Mouse (Mus musculus) leukemia stem cell, adult 10-12 weeks (primary cell): ENCODE results near the gene Heatr5b. TPM values are rescaled to one million over a fixed set of nuclear protein-coding genes. Genes with fewer than 3 reads are reported as not detected.

ENCODE experiments used
- polyA plus RNA-seq: library from polyadenylated mRNA; stranded (reverse); fragments of >175 nt; gene quantifications from 2 replicates; pipeline ENCODE4 v1.2.3, GENCODE M21; 2012; ENCODE audit warnings: low replicate concordance

The Heatr5b gene
- polyA plus RNA-seq, result 0.98 and 4.7 TPM in 2 replicates

DNA sequence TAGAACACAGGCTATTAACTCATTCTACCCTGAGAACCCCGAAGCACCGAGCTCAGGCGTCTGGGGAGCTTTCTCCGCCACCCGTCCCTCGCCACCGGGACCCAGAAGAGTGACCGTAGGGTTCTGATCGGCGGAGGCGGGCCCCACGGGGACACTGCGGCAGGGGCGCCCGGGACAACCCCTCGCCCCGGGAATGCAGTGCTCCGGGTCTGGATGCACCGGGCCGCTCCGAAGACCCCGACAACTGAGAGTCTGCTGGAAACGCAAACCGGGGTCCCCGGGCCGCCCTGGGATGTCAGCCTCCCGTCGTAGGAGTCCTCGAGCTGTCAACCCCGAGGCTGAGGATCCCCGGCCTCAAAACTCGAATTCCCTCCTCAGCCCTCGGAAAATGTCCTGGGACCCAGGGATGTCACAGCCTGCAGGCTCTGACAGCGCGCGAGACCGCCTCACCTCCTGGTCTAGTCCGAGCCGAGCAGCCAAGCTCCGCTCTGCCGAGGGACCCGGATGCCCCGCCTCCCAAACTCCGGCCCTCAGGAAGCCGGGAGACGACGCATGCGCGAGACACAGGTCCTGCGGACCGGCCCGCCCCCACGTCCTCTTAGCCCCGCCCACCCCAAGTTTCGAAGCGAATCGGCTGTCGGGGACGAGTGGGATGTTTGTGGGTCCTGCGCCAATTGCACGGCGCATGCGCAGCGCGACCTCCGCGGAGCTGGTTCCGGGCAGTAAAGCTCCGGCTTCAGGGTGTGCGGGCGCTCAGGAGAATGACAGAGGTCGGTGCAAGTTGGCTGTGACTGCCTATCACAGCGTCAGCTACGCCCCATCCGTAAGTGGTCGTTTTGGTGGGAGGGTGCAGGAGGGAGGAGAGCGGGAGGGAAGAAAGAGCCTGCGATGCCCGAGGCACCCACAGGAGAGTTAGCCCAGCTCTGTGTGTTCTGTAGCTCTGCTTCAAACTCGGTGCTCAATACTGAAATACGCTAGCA lies at the start of gene Heatr5b, which contains the start of gene Gpatch11:
Gene Heatr5b (minus strand): TSS at position 509 of the 980 bp plus-strand sequence.
Gene Gpatch11 (plus strand): TSS at position 712 of the 980 bp plus-strand sequence.

DNA sequence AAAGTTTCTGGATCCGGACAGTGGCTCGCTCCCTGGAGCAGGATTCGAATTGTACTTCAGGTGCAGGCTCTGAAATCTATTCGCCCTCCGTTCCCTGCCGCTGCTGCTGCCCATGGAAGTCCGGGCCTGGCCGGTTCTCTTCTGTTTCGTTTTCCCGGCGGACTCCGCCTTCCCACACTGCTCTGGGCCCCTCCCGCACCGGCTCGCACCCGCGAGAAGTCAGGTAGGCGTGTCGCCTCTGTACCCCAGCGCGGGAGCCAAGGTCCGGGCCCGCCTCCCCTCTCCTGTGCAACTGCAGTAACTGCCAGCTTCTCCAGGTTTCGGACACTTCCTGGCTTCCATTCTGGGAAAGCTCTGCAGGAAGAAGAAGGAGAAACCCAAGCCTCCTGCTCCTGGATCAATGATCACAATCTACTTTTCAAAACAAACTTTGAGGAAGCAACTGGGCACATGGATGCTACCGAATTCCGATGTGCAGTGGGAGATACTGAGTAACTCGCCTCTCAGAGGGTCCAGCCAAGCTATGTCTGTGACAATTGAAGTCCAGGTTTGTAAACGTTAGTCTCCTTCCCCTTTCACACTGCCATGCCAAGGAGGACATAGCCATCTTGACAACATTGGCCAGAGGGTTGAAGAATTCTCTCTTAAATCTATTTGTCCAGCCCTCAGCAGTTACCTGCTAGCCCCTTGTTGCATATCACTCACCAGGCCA lies 47.4 kb upstream of the Heatr5b start, which contains the start of gene Eif2ak2:
Gene Eif2ak2 (minus strand): TSS at position 173 of the 712 bp plus-strand sequence.

DNA sequence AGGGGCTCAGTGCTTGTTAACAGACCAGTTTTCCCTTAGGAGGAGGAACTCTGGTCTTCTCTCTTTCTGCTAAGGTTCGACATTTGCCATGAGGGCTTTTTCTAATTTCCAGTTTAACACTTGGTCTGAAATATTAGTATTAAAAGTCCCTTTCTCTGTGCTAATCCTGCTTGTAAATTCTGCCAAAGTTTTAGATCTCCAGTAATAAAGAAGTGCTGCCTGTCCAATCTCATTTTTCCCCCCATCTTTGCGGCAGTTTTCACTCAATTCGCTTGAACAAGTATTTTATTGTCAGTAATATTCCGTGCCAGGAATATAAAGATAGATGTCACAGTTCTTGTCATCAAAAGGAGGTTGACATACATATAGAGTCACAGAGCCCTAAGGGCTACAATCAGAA lies 98.1 kb downstream of the Heatr5b start, which contains the start of gene Strn:
Gene Strn (minus strand): TSS at position 101 of the 400 bp plus-strand sequence.

Other genes starting within 250 kb of the Heatr5b start
- 2.1 TPM in 2 replicates for gene Strn, start 98.2 kb downstream of the Heatr5b start, polyA plus RNA-seq
- gene Gpatch11, start 203 bp upstream of the Heatr5b start, polyA plus RNA-seq, result 0.30 and 2.5 TPM in 2 replicates
- gene Eif2ak2, start 47.2 kb upstream of the Heatr5b start, polyA plus RNA-seq, result 3.7 and 8.2 TPM in 2 replicates
- gene Sult6b1, start 71.6 kb upstream of the Heatr5b start, polyA plus RNA-seq, result not detected in 2 replicates
- 0.77 and 1.0 TPM in 2 replicates for gene Cebpzos, start 81.1 kb upstream of the Heatr5b start, polyA plus RNA-seq
- gene Cebpz, start 101.7 kb upstream of the Heatr5b start, polyA plus RNA-seq, result 4.0 and 10.5 TPM in 2 replicates
- gene Ndufaf7, start 101.8 kb upstream of the Heatr5b start, polyA plus RNA-seq, result 0.60 and 2.0 TPM in 2 replicates
- gene Prkd3, start 185.5 kb upstream of the Heatr5b start, polyA plus RNA-seq, result 0.08 and 0.23 TPM in 2 replicates
- not detected in 2 replicates for gene Qpct, start 216.5 kb upstream of the Heatr5b start, polyA plus RNA-seq